Mouse (Mus musculus): ENCODE data around the gene Epm2aip1. TPM values are rescaled to one million over a fixed set of nuclear protein-coding genes. Genes with fewer than 3 reads are reported as not detected.

The Epm2aip1 gene
- total RNA-seq, 2 experiments from 2014 or later: 11.2 to 16.7 TPM

- ATAC-seq (replicated peaks; ENCODE audit: low FRiP score, low TSS enrichment, poor library complexity, severe bottlenecking): no peak
These were observed 42.1 kb downstream of the Epm2aip1 start for GRCm38 (mm10) chr9:111313793-111314192.

- ATAC-seq (replicated peaks; ENCODE audit: low FRiP score, low TSS enrichment, poor library complexity, severe bottlenecking): peak; percentile 89
These were observed 42.5 kb downstream of the Epm2aip1 start for GRCm38 (mm10) chr9:111314219-111314618.

- ATAC-seq (replicated peaks; ENCODE audit: low FRiP score, low TSS enrichment, poor library complexity, severe bottlenecking): no peak
These were observed 49.2 kb downstream of the Epm2aip1 start for GRCm38 (mm10) chr9:111320912-111321311.

GRCm38 (mm10) chr9:111324881-111325280 lies 53.2 kb downstream of the Epm2aip1 start:
- ATAC-seq (replicated peaks; ENCODE audit: low FRiP score, low TSS enrichment, poor library complexity, severe bottlenecking): no peak

Other genes with a start within 250 kb of the Epm2aip1 start
- 0.82 and 1.8 TPM in 2 replicates for gene Ccrl2, start 214.4 kb upstream of the Epm2aip1 start, total RNA-seq (2014; fragmentation: Nextera tagmentation)
- gene Ccrl2, start 214.4 kb upstream of the Epm2aip1 start, total RNA-seq (2017): 1.8 and 3.1 TPM in 2 replicates
- gene Lrrfip2, start 154.3 kb upstream of the Epm2aip1 start, total RNA-seq (2014; fragmentation: Nextera tagmentation): 15.9 and 31.8 TPM in 2 replicates
- gene Lrrfip2, start 154.3 kb upstream of the Epm2aip1 start, total RNA-seq (2017): 54.7 and 56.0 TPM in 2 replicates
- gene Mlh1, start 138 bp upstream of the Epm2aip1 start, total RNA-seq (2014; fragmentation: Nextera tagmentation): 47.2 and 69.4 TPM in 2 replicates
- gene Mlh1, start 138 bp upstream of the Epm2aip1 start, total RNA-seq (2017): 41.0 and 68.5 TPM in 2 replicates
- gene Trank1, start 39.8 kb downstream of the Epm2aip1 start, total RNA-seq (2014; fragmentation: Nextera tagmentation): not detected in 2 replicates
- not detected in 2 replicates for gene Trank1, start 39.8 kb downstream of the Epm2aip1 start, total RNA-seq (2017)
- gene Dclk3, start 167.2 kb downstream of the Epm2aip1 start, total RNA-seq (2014; fragmentation: Nextera tagmentation): not detected in 2 replicates
- not detected in 2 replicates for gene Dclk3, start 167.2 kb downstream of the Epm2aip1 start, total RNA-seq (2017)